Mouse (Mus musculus): ENCODE data around the gene Plekhj1. TPM values are rescaled to one million over a fixed set of nuclear protein-coding genes. Genes with fewer than 3 reads are reported as not detected.
A peak's percentile ranks its signal among the peaks of the same experiment; 100 is the strongest.

Gene Plekhj1
- total RNA-seq, 2 experiments from 2014 or later = 22.3 to 29.8 TPM

GRCm38 (mm10) chr10:80808985-80809632 is 10.7 kb upstream of the Plekhj1 start:
- intact Hi-C loops (cut with DNase I) = loop anchor here (5.0 kb wide), 1 partner anchor 62 kb away; no protein-coding TSS in a partner anchor
- peak overlapping the region; percentile 74 for H3K4me3 ChIP-seq
- H3K27ac ChIP-seq = peak overlapping the region; percentile 82
- peak; percentile 20 for DNase-seq
- no peak for TF ChIP-seq CTCF (IDR thresholded peaks at IDR 0.05)

- no peak for TF ChIP-seq CTCF (IDR thresholded peaks at IDR 0.05)
- DNase-seq = peak; percentile 36
- Histone ChIP-seq H3K4me3 (peak overlapping the region; percentile 74), H3K27ac (peak overlapping the region; percentile 82)
- intact Hi-C loops (cut with DNase I) = loop anchor here (5.0 kb wide), 1 partner anchor 61 kb away; no protein-coding TSS in a partner anchor
Observed at GRCm38 (mm10) chr10:80808099-80808984, 9.9 kb upstream of the Plekhj1 start.

GRCm38 (mm10) chr10:80807057-80807627 is 8.7 kb upstream of the Plekhj1 start:
- no peak for TF ChIP-seq CTCF (IDR thresholded peaks at IDR 0.05)
- peak overlapping the region; percentile 74 for H3K4me3 ChIP-seq
- peak overlapping the region; percentile 82 for H3K27ac ChIP-seq
- peak; percentile 92 for DNase-seq
- intact Hi-C loops (cut with DNase I) = loop anchor here (5.0 kb wide), 1 partner anchor 60 kb away; no protein-coding TSS in a partner anchor

- DNase-seq = peak; percentile 34
- no peak for TF ChIP-seq CTCF (IDR thresholded peaks at IDR 0.05)
- H3K4me3 ChIP-seq = peak overlapping the region; percentile 74
- intact Hi-C loops (cut with DNase I) = loop anchor here (5.0 kb wide), 1 partner anchor 59 kb away; no protein-coding TSS in a partner anchor
- H3K27ac ChIP-seq = peak overlapping the region; percentile 82
Observed at GRCm38 (mm10) chr10:80806341-80807056, 8.1 kb upstream of the Plekhj1 start.

DNA sequence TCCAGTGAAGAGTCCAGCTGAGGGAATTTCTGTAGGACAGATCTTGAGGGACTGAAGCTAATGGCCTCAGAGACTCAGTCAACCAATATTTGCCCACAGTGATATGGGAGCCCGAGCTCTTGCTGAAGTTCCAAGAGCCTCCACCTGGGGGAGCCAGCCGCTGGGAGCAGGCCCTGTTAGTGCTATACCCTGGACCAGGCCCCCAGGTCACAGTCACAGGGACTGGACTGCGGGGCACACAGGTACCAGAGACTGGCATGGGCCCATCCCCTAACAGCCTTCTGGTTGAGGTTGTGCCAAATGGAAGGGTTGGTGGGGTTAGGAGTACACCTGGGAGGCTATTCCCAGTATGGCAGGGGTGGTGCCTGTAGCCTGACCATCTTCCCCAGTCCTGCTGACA is 7.5 kb upstream of the Plekhj1 start:
- Histone ChIP-seq H3K4me3 (no peak overlapping the region), H3K27ac (peak overlapping the region; percentile 9)
- peak; percentile 91 for TF ChIP-seq CTCF (IDR thresholded peaks at IDR 0.05)
- peak; percentile 85 for DNase-seq
- intact Hi-C loops (cut with DNase I) = loop anchor here (5.0 kb wide), 1 partner anchor 59 kb away; no protein-coding TSS in a partner anchor

DNA sequence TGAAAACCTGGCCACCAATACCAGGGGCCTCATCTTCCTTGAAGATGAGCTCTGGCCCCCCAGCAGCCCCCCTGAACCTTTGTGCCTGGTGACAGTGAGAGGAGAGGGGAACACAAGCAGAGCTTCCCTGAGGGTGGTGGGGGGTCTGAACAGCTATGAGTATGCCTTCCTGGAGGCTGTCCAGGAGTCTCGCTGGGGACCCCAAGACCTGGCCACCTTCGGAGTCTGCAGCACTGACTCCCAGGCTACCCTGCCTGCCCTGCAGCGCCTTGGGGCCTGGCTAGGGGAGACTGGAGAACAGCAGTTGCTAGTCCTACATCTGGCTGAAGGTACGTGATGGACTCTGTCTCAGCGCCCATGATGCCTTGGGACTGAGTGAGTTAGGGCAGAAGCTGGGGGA is 6.9 kb upstream of the Plekhj1 start:
- H3K27ac ChIP-seq = no peak overlapping the region
- no peak for TF ChIP-seq CTCF (IDR thresholded peaks at IDR 0.05)
- intact Hi-C loops (cut with DNase I) = loop anchor here (5.0 kb wide), 1 partner anchor 58 kb away; no protein-coding TSS in a partner anchor
- peak; percentile 20 for DNase-seq
- no peak overlapping the region for H3K4me3 ChIP-seq

GRCm38 (mm10) chr10:80804916-80805315 is 6.5 kb upstream of the Plekhj1 start, which contains the start of gene Amh:
TSS of gene Amh (plus strand) at chr10:80805243.
- H3K27ac ChIP-seq = peak within 1 kb of the TSS; percentile 9
- H3K4me3 ChIP-seq = no peak within 1 kb of the TSS
- DNase-seq = peak; percentile 14
- intact Hi-C loops (cut with DNase I) = loop anchor here (5.0 kb wide), 1 partner anchor 58 kb away; no protein-coding TSS in a partner anchor
- no peak for TF ChIP-seq CTCF (IDR thresholded peaks at IDR 0.05)

DNA sequence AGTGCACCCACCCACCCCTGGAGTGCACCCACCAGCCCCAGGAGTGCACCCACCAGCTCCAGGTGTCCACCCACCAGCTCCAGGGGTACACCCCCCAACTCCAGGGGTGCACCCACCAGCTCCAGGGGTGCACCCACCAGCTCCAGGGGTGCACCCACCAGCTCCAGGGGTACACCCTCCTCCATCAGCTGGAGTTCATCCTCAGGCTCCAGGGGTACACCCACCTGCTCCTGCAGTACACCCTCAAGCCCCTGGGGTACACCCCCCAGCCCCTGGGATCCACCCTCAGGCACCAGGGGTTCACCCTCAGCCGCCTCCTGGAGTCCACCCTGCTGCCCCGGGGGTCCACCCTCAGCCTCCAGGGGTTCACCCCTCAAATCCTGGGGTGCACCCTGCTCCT is 5.9 kb upstream of the Plekhj1 start:
- TF ChIP-seq CTCF (IDR thresholded peaks at IDR 0.05) = no peak
- intact Hi-C loops (cut with DNase I) = no loop called here
- H3K27ac ChIP-seq = no peak overlapping the region
- H3K4me3 ChIP-seq = no peak overlapping the region
- DNase-seq = peak; percentile 20

- intact Hi-C loops (cut with DNase I) = no loop called here
- Histone ChIP-seq H3K27ac (no peak overlapping the region), H3K4me3 (no peak overlapping the region)
- peak; percentile 15 for DNase-seq
- TF ChIP-seq CTCF (IDR thresholded peaks at IDR 0.05) = no peak
Observed at GRCm38 (mm10) chr10:80802996-80803395, 4.6 kb upstream of the Plekhj1 start.

DNA sequence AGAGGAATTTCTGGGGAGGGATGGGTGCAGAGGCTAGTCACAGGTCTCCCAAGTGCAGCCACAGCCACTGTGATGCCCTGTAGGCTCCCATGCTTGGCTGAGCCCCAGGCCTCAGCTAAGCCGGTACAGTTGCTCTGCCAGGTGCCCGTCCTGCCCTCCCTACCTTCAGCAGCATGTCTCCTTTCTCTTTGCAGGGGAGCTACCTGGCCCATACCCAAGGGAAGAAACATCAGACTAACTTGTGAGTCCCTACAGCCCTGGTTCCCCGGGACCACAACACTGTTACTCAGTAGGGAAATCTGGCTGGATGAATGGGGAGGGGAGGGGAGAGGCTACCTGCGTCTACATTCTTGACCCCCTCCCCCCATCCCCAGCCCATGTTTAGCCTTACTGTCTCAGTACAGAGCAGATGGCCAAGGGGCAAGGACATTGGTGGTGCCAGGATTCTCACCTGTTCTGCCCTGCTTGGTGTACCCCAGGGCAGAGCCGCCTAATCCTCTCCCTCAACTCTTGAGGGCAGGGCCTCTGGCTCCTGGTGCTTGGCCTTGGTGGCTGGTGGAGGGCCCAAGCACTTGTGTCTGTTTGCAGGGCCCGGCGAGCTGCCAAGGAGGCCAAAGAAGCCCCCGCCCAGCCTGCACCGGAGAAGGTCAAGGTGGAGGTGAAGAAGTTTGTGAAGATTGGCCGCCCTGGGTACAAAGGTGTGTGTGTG is 3.9 kb upstream of the Plekhj1 start:
- Histone ChIP-seq H3K4me3 (no peak overlapping the region), H3K27ac (no peak overlapping the region)
- DNase-seq = peak; percentile 22
- intact Hi-C loops (cut with DNase I) = no loop called here
- TF ChIP-seq CTCF (IDR thresholded peaks at IDR 0.05) = no peak

DNA sequence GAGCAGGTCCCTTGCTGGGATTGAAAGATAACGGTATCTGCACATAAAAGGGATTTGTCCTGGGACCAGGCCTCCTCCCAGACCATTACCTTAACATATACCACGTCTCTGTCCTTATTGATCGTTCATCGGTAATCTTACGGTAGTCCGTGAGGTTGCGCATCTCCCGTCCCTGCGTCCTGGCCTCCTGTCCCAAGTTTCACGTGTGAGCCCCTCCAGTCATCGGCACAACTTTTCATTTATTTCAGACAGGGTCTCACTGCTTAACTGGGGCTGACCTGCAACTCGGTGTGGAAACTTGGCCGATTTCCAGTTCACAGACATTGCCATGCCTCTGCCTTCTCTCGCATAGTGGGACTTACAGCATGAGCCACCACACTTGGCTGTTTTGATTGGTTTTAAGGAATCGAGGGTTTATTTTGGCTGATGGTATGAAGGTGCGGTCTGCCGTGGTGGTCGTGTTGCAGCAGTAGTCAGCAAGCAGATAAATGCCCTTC is 692 bp upstream of the Plekhj1 start:
- peak; percentile 18 for DNase-seq
- intact Hi-C loops (cut with DNase I) = no loop called here

More for the DNA sequence above, 692 bp upstream of the Plekhj1 start:
- no peak for TF ChIP-seq CTCF (IDR thresholded peaks at IDR 0.05)
- Histone ChIP-seq H3K4me3 (peak overlapping the region; percentile 84), H3K27ac (peak overlapping the region; percentile 99)

Measured in gastrocnemius, adult 2 months (tissue).